Mouse (Mus musculus) lung, postnatal 0 days (tissue): ENCODE measurements at regions not wholly inside any gene's neighbourhood (a gene's known extent, or its start where the extent isn't known, plus 50 kb on each side); places are given as distances from the start of the nearest gene placed in this dataset.

Source experiments
- ATAC-seq: fragments of 200-750 bp; cut with Nextera tagmentation; 2 replicates; pipeline ENCODE4 v1.8.0; 2017; ENCODE audit warnings: moderate library complexity
- DNase-seq: peaks from one replicate; pipeline ENCODE4 v3.0.0-alpha.2; 2016; ENCODE audit warnings: low spot score
- H3K27ac ChIP-seq: fragments of 300-500 bp; sonication (generic); 2 replicates; pipeline ENCODE4 v1.5.1; 2014; ENCODE audit warnings: antibody characterized with exemption, mild to moderate bottlenecking, low read length, mixed read lengths
- H3K27me3 ChIP-seq: fragments of 300-500 bp; sonication (generic); replicated peaks from 2 replicates; pipeline ENCODE4 v1.6.1; 2014; ENCODE audit warnings: low read length, mixed read lengths; ENCODE audit not compliant: insufficient read depth
- H3K36me3 ChIP-seq: fragments of 300-500 bp; sonication (generic); 2 replicates; pipeline ENCODE4 v1.6.1; 2014; ENCODE audit warnings: low read length, mixed read lengths; ENCODE audit not compliant: insufficient read depth
- H3K4me1 ChIP-seq: fragments of 300-500 bp; sonication (generic); 2 replicates; pipeline ENCODE4 v1.6.1; 2014; ENCODE audit warnings: antibody characterized with exemption, low read depth, low read length, mixed read lengths; ENCODE audit not compliant: insufficient read depth
- H3K4me2 ChIP-seq: fragments of 300-500 bp; sonication (generic); replicated peaks from 2 replicates; pipeline ENCODE4 v1.6.1; 2014; ENCODE audit warnings: low read depth, mild to moderate bottlenecking, low read length, moderate library complexity, mixed read lengths
- H3K4me3 ChIP-seq: fragments of 300-500 bp; sonication (generic); 2 replicates; pipeline ENCODE4 v1.5.1; 2014; ENCODE audit warnings: low read depth, low read length
- H3K9ac ChIP-seq: fragments of 300-500 bp; sonication (generic); replicated peaks from 2 replicates; pipeline ENCODE4 v1.6.1; 2014; ENCODE audit warnings: low read depth, mild to moderate bottlenecking
- H3K9me3 ChIP-seq: fragments of 300-500 bp; sonication (generic); 2 replicates; pipeline ENCODE4 v1.6.1; 2016; ENCODE audit warnings: low read length, mixed read lengths
- CTCF ChIP-seq: IDR thresholded peaks from 2 replicates; pipeline ENCODE4 v1.5.1; 2016; ENCODE audit warnings: antibody characterized with exemption, mild to moderate bottlenecking
- EP300 ChIP-seq: IDR thresholded peaks from 2 replicates; pipeline ENCODE4 v1.6.1; 2016; ENCODE audit warnings: antibody characterized with exemption, mild to moderate bottlenecking, control low read depth
- WGBS: fragments of 180-500 bp; shearing (Covaris S2); extraction: QIAGEN DNeasy Blood & Tissue Kit; methylation state at CpG from one replicate; pipeline ENCODE4 v1.1.7; 2014; 5-methylcytosine and 5-hydroxymethylcytosine counted together

- DNase-seq, result no peak
- H3K27ac ChIP-seq, result no peak overlapping the region
- 77% methylated on average over 7 of the region's 7 CpGs for WGBS
These were observed 98.0 kb upstream of the Bod1l start for GRCm38 (mm10) chr5:41942131-41942530.

DNA sequence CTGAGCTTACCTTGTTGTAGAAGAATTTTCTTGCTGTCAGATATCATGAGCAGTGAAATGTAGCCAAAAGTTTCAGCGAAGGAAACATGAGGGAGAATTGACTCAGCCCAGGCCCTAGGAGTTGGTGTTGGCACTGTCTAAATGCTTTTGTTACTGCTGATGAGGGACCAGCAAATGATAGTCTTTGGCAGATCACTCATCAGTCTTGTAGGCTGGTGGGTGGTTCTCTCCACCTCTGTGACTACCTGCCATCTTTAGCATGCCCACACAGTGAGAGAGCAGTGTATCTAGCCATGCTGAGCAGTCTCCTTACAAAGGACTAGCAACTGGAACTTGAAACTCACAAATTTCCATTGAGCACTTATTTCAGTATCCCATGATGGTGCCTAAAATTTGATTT, 97.1 kb upstream of the Bod1l start:
- TF ChIP-seq CTCF (no peak), EP300 (no peak)
- Histone ChIP-seq H3K27me3 (no peaks in the 10 kb centered on the region), H3K4me3 (no peak overlapping the region), H3K4me2 (no peak overlapping the region), H3K27ac (no peak overlapping the region), H3K4me1 (no peaks in the 10 kb centered on the region), H3K36me3 (no peaks in the 10 kb centered on the region), H3K9me3 (no peaks in the 10 kb centered on the region), H3K9ac (no peak overlapping the region)
- 95% methylated on average over 1 of the region's 1 CpGs for WGBS
- ATAC-seq (no peak), DNase-seq (no peak)

More at GRCm38 (mm10) chr5:41942131-41942530, 98.0 kb upstream of the Bod1l start:
- no peak overlapping the region for H3K4me2 ChIP-seq
- ATAC-seq, result no peak
- H3K9ac ChIP-seq, result no peak overlapping the region
- TF ChIP-seq EP300 (no peak), CTCF (no peak)
- H3K36me3 ChIP-seq, result no peaks in the 10 kb centered on the region
- H3K4me3 ChIP-seq, result no peak overlapping the region
- no peaks in the 10 kb centered on the region for H3K9me3 ChIP-seq
- no peaks in the 10 kb centered on the region for H3K27me3 ChIP-seq
- no peaks in the 10 kb centered on the region for H3K4me1 ChIP-seq

GRCm38 (mm10) chr5:41939736-41940135, 95.6 kb upstream of the Bod1l start:
- Histone ChIP-seq H3K4me2 (no peak overlapping the region), H3K27me3 (no peaks in the 10 kb centered on the region), H3K36me3 (no peaks in the 10 kb centered on the region), H3K9ac (no peak overlapping the region), H3K4me1 (no peaks in the 10 kb centered on the region), H3K4me3 (no peak overlapping the region), H3K27ac (no peak overlapping the region), H3K9me3 (no peaks in the 10 kb centered on the region)
- TF ChIP-seq EP300 (no peak), CTCF (no peak)
- 50% methylated on average over 4 of the region's 4 CpGs for WGBS
- DNase-seq (no peak), ATAC-seq (no peak)

GRCm38 (mm10) chr5:41910053-41910452, 65.9 kb upstream of the Bod1l start:
- WGBS, result 73% methylated on average over 5 of the region's 5 CpGs
- H3K4me3 ChIP-seq, result no peak overlapping the region
- no peaks in the 10 kb centered on the region for H3K36me3 ChIP-seq
- DNase-seq, result no peak
- H3K27ac ChIP-seq, result no peak overlapping the region
- H3K4me1 ChIP-seq, result no peaks in the 10 kb centered on the region
- ATAC-seq, result no peak
- no peaks in the 10 kb centered on the region for H3K27me3 ChIP-seq
- no peak overlapping the region for H3K4me2 ChIP-seq
- H3K9ac ChIP-seq, result no peak overlapping the region
- no peaks in the 10 kb centered on the region for H3K9me3 ChIP-seq
- TF ChIP-seq CTCF, result no peak
- TF ChIP-seq EP300, result no peak

- H3K4me3 ChIP-seq, result no peak overlapping the region
- no peak for DNase-seq
- no peaks in the 10 kb centered on the region for H3K36me3 ChIP-seq
- H3K27ac ChIP-seq, result no peak overlapping the region
- TF ChIP-seq CTCF (no peak), EP300 (no peak)
- ATAC-seq, result no peak
- no peaks in the 10 kb centered on the region for H3K9me3 ChIP-seq
- H3K4me2 ChIP-seq, result no peak overlapping the region
- WGBS, result 55% methylated on average over 1 of the region's 1 CpGs
- no peaks in the 10 kb centered on the region for H3K4me1 ChIP-seq
- no peaks in the 10 kb centered on the region for H3K27me3 ChIP-seq
- no peak overlapping the region for H3K9ac ChIP-seq
These were observed 63.6 kb upstream of the Bod1l start for GRCm38 (mm10) chr5:41907749-41908148.

DNA sequence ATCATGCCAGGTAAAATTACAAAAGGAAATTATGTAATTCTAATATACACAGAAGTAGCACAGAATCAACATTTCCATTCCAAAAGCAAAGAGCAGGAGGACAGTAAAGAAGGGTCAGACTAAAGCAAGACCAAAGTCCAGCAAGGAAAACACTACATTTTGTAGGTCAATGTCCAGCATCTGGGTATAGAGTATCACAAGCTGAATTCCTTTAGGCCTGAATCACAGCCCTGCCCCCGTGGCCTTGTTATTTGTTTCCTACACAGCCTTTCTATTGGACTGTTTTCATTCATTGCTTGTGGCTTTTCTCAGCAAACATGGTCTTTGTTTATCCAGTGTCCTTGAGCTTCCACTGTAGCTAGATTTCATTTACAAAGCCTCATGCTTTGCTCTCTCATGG, 60.4 kb upstream of the Bod1l start:
- Histone ChIP-seq H3K36me3 (no peaks in the 10 kb centered on the region), H3K4me3 (no peak overlapping the region), H3K9me3 (no peaks in the 10 kb centered on the region), H3K9ac (no peak overlapping the region), H3K27ac (no peak overlapping the region), H3K27me3 (no peaks in the 10 kb centered on the region), H3K4me1 (no peaks in the 10 kb centered on the region), H3K4me2 (no peak overlapping the region)
- ATAC-seq (no peak), DNase-seq (peak; percentile 13)
- 45% methylated on average over 1 of the region's 1 CpGs for whole genome bisulfite sequencing
- TF ChIP-seq CTCF (no peak), EP300 (no peak)

DNA sequence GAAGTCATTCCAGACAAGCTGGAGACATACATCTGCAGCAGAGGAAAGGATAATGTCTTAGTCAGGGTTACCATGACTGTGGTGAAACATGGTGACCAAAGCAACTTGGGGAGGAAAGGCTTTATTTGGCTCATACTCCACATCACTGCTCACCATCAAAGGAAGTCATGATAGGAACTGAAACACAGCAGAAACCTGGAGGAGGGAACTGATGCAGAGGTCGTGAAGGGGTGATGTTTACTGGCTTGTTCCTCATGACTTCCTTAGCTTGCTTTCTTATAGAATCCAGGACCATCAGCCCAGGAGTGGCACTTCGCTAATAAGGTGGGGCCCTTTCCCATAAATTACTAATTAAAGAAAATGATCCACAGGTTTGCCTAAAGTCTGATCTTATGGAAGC, 55.1 kb upstream of the Bod1l start:
- Histone ChIP-seq H3K27me3 (no peaks in the 10 kb centered on the region), H3K36me3 (no peaks in the 10 kb centered on the region), H3K4me1 (no peaks in the 10 kb centered on the region), H3K27ac (no peak overlapping the region), H3K9me3 (no peaks in the 10 kb centered on the region), H3K4me2 (no peak overlapping the region), H3K9ac (no peak overlapping the region), H3K4me3 (no peak overlapping the region)
- DNase-seq (no peak), ATAC-seq (no peak)
- 44% methylated on average over 2 of the region's 2 CpGs for WGBS
- TF ChIP-seq CTCF (no peak), EP300 (no peak)
